Mouse (Mus musculus): ENCODE measurements around the gene Parp16.
"Not testable (repeated sequence)": the region's sequence is repeated elsewhere in the genome, so short reads cannot be mapped to it uniquely, and the experiment has no call there.

The Parp16 gene

DNA sequence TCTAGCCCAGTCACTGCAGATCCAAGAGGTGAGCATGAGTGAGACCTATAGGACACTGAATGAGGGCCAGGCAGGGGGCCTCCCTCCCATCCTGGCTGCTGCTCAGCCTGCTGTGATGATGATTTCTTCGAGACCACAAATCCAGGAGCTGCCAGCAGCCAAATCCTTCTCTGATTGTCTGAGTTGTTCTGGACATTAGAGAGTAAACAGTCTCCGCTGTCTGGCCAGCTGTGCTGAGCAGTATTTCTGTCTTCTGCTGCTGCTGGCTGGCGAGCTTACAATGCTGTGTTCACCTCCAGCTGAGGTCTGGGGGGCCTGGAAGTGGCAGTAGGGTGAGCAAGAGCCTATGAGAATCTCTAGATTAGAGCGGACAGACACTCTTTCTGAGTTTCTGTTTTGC, 48.1 kb downstream of the Parp16 start:
- DNase-seq (ENCODE audit: low read depth, low spot score) = no peak

GRCm38 (mm10) chr9:65244036-65244806, 49.1 kb downstream of the Parp16 start:
- no peak for DNase-seq (ENCODE audit: low read depth, low spot score)

DNA sequence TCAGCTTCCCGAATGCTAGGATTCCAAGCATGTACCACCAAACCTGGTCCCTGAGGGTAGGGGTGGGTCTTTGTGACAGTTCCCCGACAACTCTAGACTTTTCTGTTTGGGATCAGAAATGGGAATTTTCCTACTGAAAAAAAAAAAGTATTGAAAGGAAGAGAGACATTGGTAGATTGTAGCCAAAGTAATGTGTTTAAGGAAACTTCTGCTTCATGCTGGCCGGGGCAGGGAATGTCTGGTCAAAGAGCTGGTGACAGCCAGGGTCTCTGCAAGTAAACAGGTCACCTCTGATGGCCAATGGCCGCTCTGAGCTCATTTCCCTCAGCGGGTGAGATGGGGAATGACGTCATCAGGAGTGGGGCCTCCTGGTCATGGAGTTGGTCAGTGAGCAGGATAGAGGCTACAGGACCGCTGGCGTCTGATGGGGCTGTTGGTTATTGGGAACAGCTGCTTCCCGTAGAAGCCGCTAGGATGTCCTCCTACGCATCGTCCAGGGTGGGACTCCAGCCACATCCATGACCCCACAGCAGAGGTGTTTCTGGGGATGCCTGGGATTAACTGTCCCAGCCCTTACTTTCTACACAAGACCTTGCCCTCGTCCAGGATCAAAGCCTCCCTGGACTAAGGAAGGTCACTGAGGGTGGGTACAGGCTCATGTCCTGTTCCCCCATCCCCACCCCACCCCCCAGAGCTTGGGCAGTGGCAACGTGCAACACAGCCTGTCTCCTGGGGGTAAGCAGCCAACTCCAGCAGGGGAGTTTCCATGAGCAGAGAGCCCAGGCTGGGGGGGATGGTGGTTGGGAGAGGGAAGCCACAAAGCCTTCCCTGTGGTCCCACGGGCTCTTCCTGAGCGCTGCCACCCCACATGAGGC, 52.6 kb downstream of the Parp16 start:
- DNase-seq (ENCODE audit: low read depth, low spot score) = no peak

DNA sequence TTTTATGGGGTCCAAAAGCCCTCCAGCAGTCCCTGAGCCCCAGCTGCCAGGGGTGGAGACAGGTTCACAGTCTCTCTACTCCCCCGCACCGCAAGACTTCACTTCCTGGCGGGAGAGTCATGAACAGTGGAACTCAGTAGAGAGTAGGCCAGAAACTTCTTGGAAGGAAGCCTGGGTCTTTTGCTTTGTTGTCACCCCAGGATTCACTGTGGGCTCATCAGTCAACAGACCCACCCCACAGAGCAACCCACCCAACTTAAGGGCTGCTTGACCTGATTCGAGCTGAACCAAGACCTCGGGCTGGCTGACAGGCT, 53.2 kb downstream of the Parp16 start:
- no peak for DNase-seq (ENCODE audit: low read depth, low spot score)

DNA sequence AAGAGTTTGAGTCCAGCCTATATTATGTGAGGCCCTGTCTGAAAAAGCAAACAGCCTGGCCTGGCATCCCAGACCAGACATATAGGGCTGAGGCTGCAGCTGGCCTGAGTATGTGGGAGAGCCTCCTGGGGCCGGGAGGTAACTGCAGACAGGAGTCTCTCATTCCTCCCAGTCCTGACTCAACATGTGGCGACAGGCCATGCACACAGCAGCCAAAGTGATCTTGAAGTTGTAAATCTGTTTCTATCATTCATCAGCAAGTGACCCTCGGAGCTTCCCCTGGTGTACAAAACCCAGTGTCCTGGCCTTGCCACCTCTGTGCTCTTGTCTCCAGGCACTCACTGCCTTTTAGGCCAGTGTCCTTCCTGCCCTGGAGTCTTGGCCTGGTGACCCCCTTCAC, 56.9 kb downstream of the Parp16 start:
- DNase-seq (ENCODE audit: low read depth, low spot score) = no peak

GRCm38 (mm10) chr9:65255906-65256600, 60.9 kb downstream of the Parp16 start:
- no peak for DNase-seq (ENCODE audit: low read depth, low spot score)

GRCm38 (mm10) chr9:65257218-65257910, 62.2 kb downstream of the Parp16 start:
- no peak for DNase-seq (ENCODE audit: low read depth, low spot score)

DNA sequence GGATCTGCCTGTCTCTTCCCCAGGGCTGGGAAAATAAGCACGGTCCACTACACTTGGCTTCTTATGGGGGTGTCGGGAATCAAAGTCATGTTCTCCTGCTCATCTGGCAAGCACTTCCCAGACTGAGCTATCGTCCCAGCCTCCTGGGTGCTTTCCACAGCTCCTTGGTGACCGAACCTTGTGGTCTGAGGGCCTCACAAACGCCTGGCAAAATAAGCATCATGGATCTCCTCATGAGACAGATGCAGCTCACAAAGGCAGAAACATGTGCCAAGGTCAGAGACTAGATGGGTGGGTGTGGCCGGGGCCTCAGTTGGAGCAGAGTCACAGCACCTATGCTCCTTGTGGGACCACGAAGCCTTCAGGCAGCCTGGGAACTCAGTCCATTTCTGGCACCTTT, 64.2 kb downstream of the Parp16 start:
- DNase-seq (ENCODE audit: low read depth, low spot score) = no peak

GRCm38 (mm10) chr9:65261591-65262230, 66.6 kb downstream of the Parp16 start:
- DNase-seq (ENCODE audit: low read depth, low spot score) = no peak

- DNase-seq (ENCODE audit: low read depth, low spot score) = no peak
Measured at GRCm38 (mm10) chr9:65262641-65263120, 67.5 kb downstream of the Parp16 start.

DNA sequence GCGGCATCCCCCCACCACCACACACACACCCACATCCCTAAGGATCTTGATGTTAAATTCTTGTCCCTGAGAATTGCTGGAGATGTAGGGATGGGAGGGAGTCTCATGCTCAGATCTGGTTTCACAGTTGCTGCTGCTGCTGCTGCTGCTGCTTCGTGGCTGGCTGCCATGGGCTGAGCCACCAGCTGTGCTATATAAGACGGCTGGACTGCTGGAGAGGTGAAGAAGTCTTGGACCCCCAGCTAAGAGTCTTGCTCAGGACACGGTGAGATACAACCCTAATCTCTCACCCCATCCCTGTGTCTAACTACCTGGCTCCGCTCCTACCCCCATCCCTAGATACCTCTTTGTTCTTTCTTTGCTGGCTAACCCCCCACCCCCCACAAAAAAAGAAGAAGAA, 69.8 kb downstream of the Parp16 start, which contains the start of gene Cilp:
Gene Cilp (plus strand): TSS at position 222 of the 400 bp plus-strand sequence.
- DNase-seq (ENCODE audit: low read depth, low spot score) = no peak

GRCm38 (mm10) chr9:65267742-65268515, 72.8 kb downstream of the Parp16 start:
- DNase-seq (ENCODE audit: low read depth, low spot score) = no peak

GRCm38 (mm10) chr9:65273048-65273809, 78.1 kb downstream of the Parp16 start:
- DNase-seq (ENCODE audit: low read depth, low spot score) = no peak

DNA sequence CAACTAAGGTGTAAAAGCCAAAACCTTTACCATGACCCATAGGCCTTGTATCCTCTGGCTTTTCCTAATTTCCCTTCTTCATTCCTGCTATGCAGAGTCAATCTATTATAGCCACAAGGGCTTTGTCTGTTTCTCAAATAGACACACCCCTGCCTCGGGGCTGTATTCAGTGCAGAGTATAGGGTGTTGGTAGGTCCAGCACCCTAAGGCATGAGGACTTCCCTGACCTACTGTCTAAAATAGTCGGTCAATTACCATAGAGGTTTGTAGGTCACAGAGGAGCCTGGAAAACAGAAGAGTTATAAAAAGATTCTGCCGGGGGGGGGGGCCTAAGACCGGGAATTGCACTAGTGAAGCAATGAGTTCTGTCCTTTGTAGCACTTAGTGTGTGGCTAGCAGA, 78.7 kb downstream of the Parp16 start:
- DNase-seq (ENCODE audit: low read depth, low spot score) = no peak

DNA sequence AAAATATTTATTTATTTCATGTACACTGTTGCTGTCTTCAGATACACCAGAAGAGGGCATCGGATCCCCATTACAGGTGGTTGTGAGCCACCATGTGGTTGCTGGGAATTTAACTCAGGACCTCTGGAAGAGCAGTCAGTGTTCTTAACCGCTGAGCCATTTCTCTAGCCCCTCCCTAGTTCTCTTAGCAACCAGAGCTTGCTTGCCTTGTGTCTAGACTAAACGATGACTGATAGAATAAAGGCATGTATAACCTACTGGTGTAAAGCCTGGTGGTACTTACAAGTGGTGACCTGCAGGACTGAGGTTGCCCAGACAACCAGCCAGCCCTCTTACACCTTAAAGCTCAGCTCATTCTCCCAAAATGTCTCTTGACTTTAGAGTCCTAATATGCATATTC, 79.7 kb downstream of the Parp16 start:
- not testable (repeated sequence) for DNase-seq (ENCODE audit: low read depth, low spot score)

GRCm38 (mm10) chr9:65275810-65276530, 80.8 kb downstream of the Parp16 start:
- DNase-seq (ENCODE audit: low read depth, low spot score) = no peak

GRCm38 (mm10) chr9:65281536-65282151, 86.5 kb downstream of the Parp16 start:
- no peak for DNase-seq (ENCODE audit: low read depth, low spot score)

DNA sequence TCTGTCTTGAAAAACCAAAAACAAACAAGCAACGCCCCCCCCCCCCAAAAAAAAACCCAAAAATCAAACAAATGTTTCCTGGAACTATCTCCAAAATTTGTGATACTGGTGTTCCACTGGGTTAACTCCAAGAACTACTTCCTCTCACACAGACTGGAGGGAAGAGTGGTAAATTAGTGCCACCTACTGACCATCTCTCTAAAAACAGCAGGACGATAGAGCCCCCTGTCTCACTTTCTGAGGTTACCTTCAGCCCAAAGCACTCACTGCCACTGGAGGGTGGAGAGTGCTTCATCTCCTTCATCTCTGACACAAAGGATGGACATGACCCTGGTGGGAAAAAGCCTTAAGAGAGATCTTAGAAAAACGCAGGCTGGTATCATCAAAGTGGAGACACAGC, 88.1 kb downstream of the Parp16 start:
- DNase-seq (ENCODE audit: low read depth, low spot score) = peak; percentile 71
